Mouse (Mus musculus): ENCODE data around the gene Gabrb3. TPM values are rescaled to one million over a fixed set of nuclear protein-coding genes. Genes with fewer than 3 reads are reported as not detected.

Gabrb3 gene
- polyA plus RNA-seq, 1 experiment, result 4.2 TPM

DNA sequence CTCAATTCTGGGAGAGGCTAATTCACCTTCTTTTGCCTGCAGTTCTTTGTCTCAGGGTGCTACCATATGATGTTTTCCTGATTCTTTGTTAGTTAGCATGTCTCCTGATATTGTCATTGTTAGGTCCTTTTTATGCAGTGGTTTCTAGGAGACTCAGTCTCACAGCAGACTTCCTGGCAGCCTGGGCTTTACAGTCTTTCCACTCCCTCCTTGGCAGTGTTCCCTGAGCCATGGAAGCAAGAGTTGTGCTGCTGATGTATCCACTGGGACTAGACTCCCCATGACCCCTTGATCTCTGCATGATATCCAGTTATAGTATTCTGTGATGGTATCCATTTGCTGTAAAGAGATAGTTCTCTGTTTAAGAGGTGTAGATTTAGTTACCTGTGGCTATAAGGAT, 281.6 kb downstream of the Gabrb3 start:
- H3K4me1 ChIP-seq (ENCODE audit: control insufficient read depth, insufficient read depth, low read length), result no peaks in the 10 kb centered on the region
- H3K36me3 ChIP-seq (ENCODE audit: control insufficient read depth, insufficient read depth, low read length), result no peaks in the 10 kb centered on the region
- no peaks in the 10 kb centered on the region for H3K27me3 ChIP-seq (replicated peaks; ENCODE audit: control insufficient read depth, insufficient read depth, low read length)
- no peak for DNase-seq
- H3K4me3 ChIP-seq (ENCODE audit: insufficient read depth, low read depth, low read length), result no peak overlapping the region
- no peak for TF ChIP-seq POLR2A (IDR thresholded peaks at IDR 0.05; ENCODE audit: low read depth, low read length)
- no peak for TF ChIP-seq CTCF (conservative IDR thresholded peaks at IDR 0.05; ENCODE audit: insufficient read depth, insufficient read length, low read depth, low read length)
- H3K27ac ChIP-seq (ENCODE audit: insufficient read depth, low read depth, low read length), result no peak overlapping the region

GRCm38 (mm10) chr7:57703580-57703979, 284.1 kb downstream of the Gabrb3 start:
- TF ChIP-seq POLR2A (IDR thresholded peaks at IDR 0.05; ENCODE audit: low read depth, low read length), result no peak
- TF ChIP-seq CTCF (conservative IDR thresholded peaks at IDR 0.05; ENCODE audit: insufficient read depth, insufficient read length, low read depth, low read length), result no peak
- Histone ChIP-seq H3K27me3 (replicated peaks; ENCODE audit: control insufficient read depth, insufficient read depth, low read length) (no peaks in the 10 kb centered on the region; the same call in 1 of the 2 replicates), H3K4me3 (ENCODE audit: insufficient read depth, low read depth, low read length) (no peak overlapping the region), H3K4me1 (ENCODE audit: control insufficient read depth, insufficient read depth, low read length) (no peaks in the 10 kb centered on the region), H3K36me3 (ENCODE audit: control insufficient read depth, insufficient read depth, low read length) (no peaks in the 10 kb centered on the region), H3K27ac (ENCODE audit: insufficient read depth, low read depth, low read length) (no peak overlapping the region)
- no peak for DNase-seq
- WGBS, result 33% methylated on average over 1 of the region's 1 CpGs

- Histone ChIP-seq H3K4me1 (ENCODE audit: control insufficient read depth, insufficient read depth, low read length) (no peaks in the 10 kb centered on the region), H3K27ac (ENCODE audit: insufficient read depth, low read depth, low read length) (no peak overlapping the region), H3K4me3 (ENCODE audit: insufficient read depth, low read depth, low read length) (no peak overlapping the region), H3K36me3 (ENCODE audit: control insufficient read depth, insufficient read depth, low read length) (no peaks in the 10 kb centered on the region), H3K27me3 (replicated peaks; ENCODE audit: control insufficient read depth, insufficient read depth, low read length) (no peaks in the 10 kb centered on the region; the same call in 1 of the 2 replicates)
- WGBS, result 92% methylated on average over 6 of the region's 6 CpGs
- TF ChIP-seq POLR2A (IDR thresholded peaks at IDR 0.05; ENCODE audit: low read depth, low read length) (no peak), CTCF (conservative IDR thresholded peaks at IDR 0.05; ENCODE audit: insufficient read depth, insufficient read length, low read depth, low read length) (no peak)
- DNase-seq, result no peak
These were observed 286.6 kb downstream of the Gabrb3 start for GRCm38 (mm10) chr7:57706092-57706491.

GRCm38 (mm10) chr7:57706976-57707740, 287.7 kb downstream of the Gabrb3 start:
- Histone ChIP-seq H3K4me1 (ENCODE audit: control insufficient read depth, insufficient read depth, low read length) (no peaks in the 10 kb centered on the region), H3K27me3 (replicated peaks; ENCODE audit: control insufficient read depth, insufficient read depth, low read length) (no peaks in the 10 kb centered on the region; the same call in 1 of the 2 replicates), H3K27ac (ENCODE audit: insufficient read depth, low read depth, low read length) (no peak overlapping the region), H3K36me3 (ENCODE audit: control insufficient read depth, insufficient read depth, low read length) (no peaks in the 10 kb centered on the region), H3K4me3 (ENCODE audit: insufficient read depth, low read depth, low read length) (no peak overlapping the region)
- 68% methylated on average over 7 of the region's 7 CpGs for WGBS
- TF ChIP-seq CTCF (conservative IDR thresholded peaks at IDR 0.05; ENCODE audit: insufficient read depth, insufficient read length, low read depth, low read length) (no peak), POLR2A (IDR thresholded peaks at IDR 0.05; ENCODE audit: low read depth, low read length) (no peak)
- no peak for DNase-seq

GRCm38 (mm10) chr7:57711709-57712108, 292.2 kb downstream of the Gabrb3 start:
- DNase-seq, result no peak
- Histone ChIP-seq H3K27me3 (replicated peaks; ENCODE audit: control insufficient read depth, insufficient read depth, low read length) (no peaks in the 10 kb centered on the region; the same call in 1 of the 2 replicates), H3K4me3 (ENCODE audit: insufficient read depth, low read depth, low read length) (no peak overlapping the region), H3K36me3 (ENCODE audit: control insufficient read depth, insufficient read depth, low read length) (no peaks in the 10 kb centered on the region), H3K4me1 (ENCODE audit: control insufficient read depth, insufficient read depth, low read length) (no peaks in the 10 kb centered on the region), H3K27ac (ENCODE audit: insufficient read depth, low read depth, low read length) (no peak overlapping the region)
- TF ChIP-seq CTCF (conservative IDR thresholded peaks at IDR 0.05; ENCODE audit: insufficient read depth, insufficient read length, low read depth, low read length) (no peak), POLR2A (IDR thresholded peaks at IDR 0.05; ENCODE audit: low read depth, low read length) (no peak)

DNA sequence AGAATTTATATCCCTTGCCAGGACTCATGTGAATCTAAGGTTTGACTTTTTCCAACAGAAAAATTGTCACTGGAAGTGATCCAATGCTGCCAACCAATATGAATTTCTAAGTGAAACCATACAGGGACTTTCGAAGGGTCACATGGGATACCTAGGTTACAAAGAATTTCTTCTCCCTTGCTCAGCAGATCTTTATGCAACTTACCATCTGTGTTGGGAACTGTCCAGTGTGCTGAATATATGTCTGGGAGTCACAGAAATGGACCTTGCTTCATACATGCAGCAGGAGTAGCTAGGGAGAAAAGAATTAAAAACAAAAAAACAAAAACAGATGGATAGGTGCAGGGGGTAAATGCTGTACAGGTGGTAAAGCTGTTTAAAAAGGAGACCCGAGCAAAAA, 327.3 kb downstream of the Gabrb3 start:
- Histone ChIP-seq H3K36me3 (ENCODE audit: control insufficient read depth, insufficient read depth, low read length) (no peaks in the 10 kb centered on the region), H3K27ac (ENCODE audit: insufficient read depth, low read depth, low read length) (no peak overlapping the region), H3K4me3 (ENCODE audit: insufficient read depth, low read depth, low read length) (no peak overlapping the region), H3K4me1 (ENCODE audit: control insufficient read depth, insufficient read depth, low read length) (no peaks in the 10 kb centered on the region), H3K27me3 (replicated peaks; ENCODE audit: control insufficient read depth, insufficient read depth, low read length) (no peaks in the 10 kb centered on the region)
- DNase-seq, result no peak
- WGBS, result 50% methylated on average over 2 of the region's 2 CpGs
- TF ChIP-seq CTCF (conservative IDR thresholded peaks at IDR 0.05; ENCODE audit: insufficient read depth, insufficient read length, low read depth, low read length), result no peak
- TF ChIP-seq POLR2A (IDR thresholded peaks at IDR 0.05; ENCODE audit: low read depth, low read length), result no peak

GRCm38 (mm10) chr7:57760466-57760865, 341.0 kb downstream of the Gabrb3 start:
- no peak for DNase-seq
- no peaks in the 10 kb centered on the region for H3K36me3 ChIP-seq (ENCODE audit: control insufficient read depth, insufficient read depth, low read length)
- WGBS, result 72% methylated on average over 5 of the region's 5 CpGs
- H3K4me1 ChIP-seq (ENCODE audit: control insufficient read depth, insufficient read depth, low read length), result no peaks in the 10 kb centered on the region
- H3K4me3 ChIP-seq (ENCODE audit: insufficient read depth, low read depth, low read length), result no peak overlapping the region
- no peaks in the 10 kb centered on the region for H3K27me3 ChIP-seq (replicated peaks; ENCODE audit: control insufficient read depth, insufficient read depth, low read length)
- TF ChIP-seq POLR2A (IDR thresholded peaks at IDR 0.05; ENCODE audit: low read depth, low read length), result no peak
- TF ChIP-seq CTCF (conservative IDR thresholded peaks at IDR 0.05; ENCODE audit: insufficient read depth, insufficient read length, low read depth, low read length), result no peak
- no peak overlapping the region for H3K27ac ChIP-seq (ENCODE audit: insufficient read depth, low read depth, low read length)

Data from kidney, adult 2 months (tissue).